1 mouse cellular context compared by ENCODE assay signal in the genomic region with DNA sequence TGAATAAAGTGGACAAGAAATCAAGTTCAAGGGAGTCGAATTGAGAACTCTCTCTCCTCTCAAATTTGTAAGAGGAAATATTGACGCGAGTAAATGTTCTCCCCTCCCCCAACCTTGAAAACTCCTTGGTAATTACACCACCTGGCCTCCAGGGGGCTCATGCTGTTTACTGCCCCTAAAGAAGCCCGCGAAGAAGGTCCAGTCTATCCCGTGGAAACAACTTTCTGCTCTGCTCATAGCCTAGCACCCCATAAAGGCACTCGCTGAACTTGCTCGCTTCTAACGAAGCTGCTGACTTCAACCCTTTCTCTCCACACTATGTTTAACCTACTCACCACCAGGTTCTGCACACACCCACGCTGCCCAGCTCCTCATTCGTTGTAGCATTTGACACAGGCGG.
TF ChIP-seq lines count a peak whose summit lies in the region.

No protein-coding gene starts in this region.

TF ChIP-seq in ES-E14, 5 proteins besides CTCF, POLR2A, EP300 and RAD21:
- TF ChIP-seq ZC3H11A (IDR thresholded peaks at IDR 0.05; ENCODE audit: borderline replicate concordance, low read depth, low read length) (no peak), HCFC1 (IDR thresholded peaks at IDR 0.05; ENCODE audit: borderline replicate concordance, insufficient read depth, low read length) (no peak), MAFK (IDR thresholded peaks at IDR 0.05; ENCODE audit: insufficient read depth, low read depth, low read length) (no peak), ZNF384 (IDR thresholded peaks at IDR 0.05; ENCODE audit: low read depth, low read length) (peak; percentile 48; the same call in 1 of the 2 replicates), CHD2 (IDR thresholded peaks at IDR 0.05; ENCODE audit: low read depth, low read length) (0 out of 2 replicates have a peak, but pooled peaks have one; percentile 68)
